Mouse (Mus musculus) hindbrain, embryonic 15.5 days (tissue): ENCODE results near the gene Crtc3. TPM values are rescaled to one million over a fixed set of nuclear protein-coding genes. Genes with fewer than 3 reads are reported as not detected.

ENCODE experiments used
- ATAC-seq: fragments of 200-750 bp; cut with Nextera tagmentation; 2 replicates; pipeline ENCODE4 v1.8.0; 2017; ENCODE audit warnings: low read depth, moderate number of reproducible peaks, moderate TSS enrichment; ENCODE audit not compliant: low FRiP score
- H3K27ac ChIP-seq: fragments of 300-500 bp; sonication (generic); replicated peaks from 2 replicates; pipeline ENCODE4 v1.5.1; 2015; ENCODE audit warnings: mild to moderate bottlenecking, inconsistent platforms
- H3K27me3 ChIP-seq: fragments of 300-500 bp; sonication (generic); 2 replicates; pipeline ENCODE4 v1.6.1; 2015; ENCODE audit warnings: control low read depth, inconsistent platforms
- H3K36me3 ChIP-seq: fragments of 300-500 bp; sonication (generic); 2 replicates; pipeline ENCODE4 v1.6.1; 2015; ENCODE audit warnings: control low read depth, inconsistent platforms
- H3K4me1 ChIP-seq: fragments of 300-500 bp; sonication (generic); replicated peaks from 2 replicates; pipeline ENCODE4 v1.6.1; 2015; ENCODE audit warnings: control low read depth, inconsistent platforms
- H3K4me2 ChIP-seq: fragments of 300-500 bp; sonication (generic); 2 replicates; pipeline ENCODE4 v1.6.1; 2015; ENCODE audit warnings: moderate library complexity, mild to moderate bottlenecking, inconsistent platforms
- H3K4me3 ChIP-seq: fragments of 300-500 bp; sonication (generic); 2 replicates; pipeline ENCODE4 v1.5.1; 2015; ENCODE audit warnings: mild to moderate bottlenecking, inconsistent platforms
- H3K9ac ChIP-seq: fragments of 300-500 bp; sonication (generic); 2 replicates; pipeline ENCODE4 v1.6.1; 2015; ENCODE audit warnings: inconsistent platforms
- H3K9me3 ChIP-seq: fragments of 300-500 bp; sonication (generic); 2 replicates; pipeline ENCODE4 v1.6.1; 2016; ENCODE audit warnings: control low read depth, inconsistent platforms
- WGBS: fragments of 180-500 bp; shearing (Covaris S2); methylation state at CpG from one replicate; pipeline ENCODE4 v1.1.7; 2015; 5-methylcytosine and 5-hydroxymethylcytosine counted together
- polyA plus RNA-seq: library from polyadenylated mRNA; unstranded; fragments of >200 nt; fragmentation: Nextera tagmentation; extraction: Ambion mirVana; gene quantifications from 2 replicates; pipeline ENCODE4 v1.2.1, GENCODE M21; 2015

Crtc3 gene
- polyA plus RNA-seq, 1 experiment from 2014 or later: 17.7 TPM

DNA sequence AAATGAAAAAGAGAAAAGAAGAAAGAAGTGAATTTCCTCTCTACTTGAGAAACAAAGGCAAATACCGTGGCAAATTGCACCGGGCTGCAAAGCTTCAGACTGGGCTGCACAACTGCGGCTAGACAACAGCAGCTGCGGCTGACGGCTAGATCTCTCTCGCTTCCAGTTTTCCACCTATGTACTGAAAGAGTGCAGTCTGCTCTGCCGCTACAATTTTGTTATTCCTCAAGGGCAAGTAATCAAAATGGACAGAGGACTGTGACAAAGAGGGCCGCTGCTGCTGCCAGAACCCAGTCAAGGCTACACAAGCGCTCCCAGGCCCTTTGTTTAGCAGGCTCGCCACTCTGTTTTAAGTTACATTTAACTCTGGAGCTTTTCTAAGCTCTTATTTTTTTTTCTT, 35.6 kb downstream of the Crtc3 start:
- Histone ChIP-seq H3K27me3 (no peaks in the 10 kb centered on the region), H3K9ac (no peak overlapping the region), H3K36me3 (no peaks in the 10 kb centered on the region), H3K9me3 (no peaks in the 10 kb centered on the region), H3K4me3 (no peak overlapping the region), H3K4me1 (peaks cover 57% of the 10 kb centered on the region), H3K27ac (peak overlapping the region; percentile 73), H3K4me2 (no peak overlapping the region)
- WGBS: 38% methylated on average over 10 of the region's 10 CpGs
- ATAC-seq: no peak

DNA sequence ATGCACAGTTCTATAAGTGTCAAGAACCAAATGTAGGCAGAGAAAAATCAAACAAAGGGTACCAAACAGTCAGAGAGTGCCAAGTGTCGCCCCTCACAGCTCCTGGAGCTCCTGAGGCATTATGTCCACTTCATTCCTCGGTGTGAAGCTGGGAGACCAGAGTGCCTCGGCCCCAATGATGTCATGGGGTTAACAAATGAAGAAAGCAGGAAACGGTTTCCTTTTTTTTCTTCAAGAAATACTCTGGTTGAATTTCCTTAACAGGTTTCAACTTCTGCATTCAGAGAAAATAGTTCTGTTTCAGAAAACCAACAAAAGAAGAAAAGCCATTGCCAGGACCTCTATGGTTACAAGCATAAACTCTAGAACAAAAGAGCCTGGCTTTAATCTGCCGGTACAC, 36.4 kb downstream of the Crtc3 start:
- Histone ChIP-seq H3K4me3 (no peak overlapping the region), H3K36me3 (no peaks in the 10 kb centered on the region), H3K27ac (peak overlapping the region; percentile 73), H3K9me3 (no peaks in the 10 kb centered on the region), H3K4me1 (peaks cover 57% of the 10 kb centered on the region), H3K4me2 (no peak overlapping the region), H3K27me3 (no peaks in the 10 kb centered on the region), H3K9ac (no peak overlapping the region)
- WGBS: 37% methylated on average over 5 of the region's 5 CpGs
- ATAC-seq: no peak

DNA sequence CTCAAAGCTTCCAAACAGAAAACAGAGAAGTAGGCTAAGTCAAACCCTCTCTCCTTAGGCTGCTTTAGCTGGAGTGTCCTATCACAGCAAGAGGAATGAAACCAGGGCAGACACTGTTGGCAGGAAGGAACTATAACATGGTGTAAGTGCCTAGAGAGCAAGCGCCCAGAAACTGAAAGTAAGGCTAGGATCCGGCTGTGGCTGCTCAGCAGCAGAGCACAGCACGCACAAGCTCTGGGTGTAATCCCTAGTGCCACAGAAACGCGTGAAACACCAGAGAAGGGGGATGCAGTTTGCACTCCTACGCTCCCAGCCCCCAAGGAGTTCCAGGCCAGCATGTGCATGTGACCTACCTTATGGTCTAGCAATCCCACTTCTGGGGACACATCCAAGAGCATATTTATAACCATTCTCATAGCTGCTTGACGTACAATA, 41.2 kb downstream of the Crtc3 start:
- Histone ChIP-seq H3K4me1 (peaks cover 33% of the 10 kb centered on the region), H3K4me3 (no peak overlapping the region), H3K27ac (peak overlapping the region; percentile 23), H3K27me3 (no peaks in the 10 kb centered on the region), H3K4me2 (no peak overlapping the region), H3K36me3 (no peaks in the 10 kb centered on the region), H3K9me3 (no peaks in the 10 kb centered on the region), H3K9ac (no peak overlapping the region)
- no peak for ATAC-seq
- 70% methylated on average over 7 of the region's 7 CpGs for WGBS

DNA sequence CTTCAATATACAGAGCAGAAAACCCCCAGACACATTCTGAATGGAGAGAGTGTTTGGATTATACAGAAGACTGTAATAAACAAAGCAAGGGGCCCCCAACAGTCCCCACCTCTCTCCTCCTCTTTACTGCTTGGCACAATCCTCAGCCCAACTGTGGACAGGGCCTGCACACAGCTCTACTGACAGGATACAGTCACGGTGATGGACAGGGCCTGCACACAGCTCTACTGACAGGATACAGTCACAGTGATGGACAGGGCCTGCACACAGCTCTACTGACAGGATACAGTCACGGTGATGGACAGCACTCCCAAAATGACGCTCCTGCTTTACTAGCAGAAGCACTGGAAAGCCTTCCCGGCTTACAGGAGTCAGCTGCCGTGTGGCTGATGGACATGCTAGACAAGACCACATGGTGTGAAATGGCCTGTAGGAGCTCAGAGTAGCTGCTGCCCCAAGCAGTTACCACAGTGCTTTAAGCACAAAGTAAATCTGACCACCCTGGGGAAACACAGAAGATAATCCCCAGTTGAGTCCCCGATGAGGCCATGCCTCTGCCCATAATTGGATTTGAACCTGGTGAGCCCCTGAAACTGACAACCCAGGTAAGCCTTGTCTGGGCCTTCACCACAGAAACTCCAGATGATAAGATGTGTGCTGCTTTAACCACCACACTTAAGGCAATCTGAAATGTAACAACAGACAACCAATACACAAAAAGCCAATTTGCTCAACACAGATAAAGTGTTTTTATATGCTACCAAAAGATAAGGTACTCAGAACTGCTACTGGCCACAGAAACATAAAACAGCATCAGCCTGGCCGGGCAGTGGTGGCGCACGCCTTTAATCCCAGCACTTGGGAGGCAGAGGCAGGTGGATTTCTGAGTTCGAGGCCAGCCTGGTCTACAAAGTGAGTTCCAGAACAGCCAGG, 42.3 kb downstream of the Crtc3 start:
- H3K4me3 ChIP-seq: no peak overlapping the region
- no peaks in the 10 kb centered on the region for H3K27me3 ChIP-seq
- H3K9me3 ChIP-seq: no peaks in the 10 kb centered on the region
- peaks cover 36% of the 10 kb centered on the region for H3K4me1 ChIP-seq
- no peak overlapping the region for H3K4me2 ChIP-seq
- no peak overlapping the region for H3K27ac ChIP-seq
- no peaks in the 10 kb centered on the region for H3K36me3 ChIP-seq
- WGBS: 73% methylated on average over 10 of the region's 10 CpGs
- no peak for ATAC-seq
- no peak overlapping the region for H3K9ac ChIP-seq

DNA sequence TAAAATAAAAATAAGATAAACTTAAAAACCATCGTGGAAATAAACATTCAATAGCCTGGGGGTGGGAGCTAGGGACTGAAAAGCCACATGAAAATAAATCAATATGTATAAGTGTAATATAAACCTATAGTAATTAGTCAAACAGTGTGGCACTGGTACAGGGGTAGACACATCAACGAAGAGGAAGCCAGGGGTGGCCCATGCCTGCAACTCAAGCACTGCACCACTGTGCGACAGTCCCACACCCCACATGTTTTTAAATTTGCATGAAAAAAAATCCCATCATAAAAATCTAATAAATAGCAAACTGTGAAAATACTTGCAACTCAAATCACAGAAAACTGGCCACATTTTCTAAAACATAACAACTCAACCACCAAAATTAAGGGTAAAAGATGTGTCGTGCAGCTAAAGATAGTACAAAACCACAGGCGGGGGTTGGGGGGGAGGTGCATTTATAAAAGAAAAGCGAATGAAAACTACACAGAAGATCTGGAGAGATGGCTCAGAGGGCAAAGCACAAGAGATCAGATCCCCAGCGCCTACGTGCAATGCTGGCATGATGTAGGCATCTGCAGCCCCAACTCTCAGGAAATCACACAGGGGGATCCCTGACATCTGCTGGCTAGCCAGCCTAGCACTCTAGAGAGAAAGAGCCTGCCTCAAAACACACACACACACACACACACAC, 45.6 kb downstream of the Crtc3 start:
- no peaks in the 10 kb centered on the region for H3K36me3 ChIP-seq
- no peak overlapping the region for H3K9ac ChIP-seq
- H3K9me3 ChIP-seq: no peaks in the 10 kb centered on the region
- H3K4me3 ChIP-seq: no peak overlapping the region
- no peak overlapping the region for H3K27ac ChIP-seq
- H3K27me3 ChIP-seq: no peaks in the 10 kb centered on the region
- H3K4me1 ChIP-seq: peaks cover 52% of the 10 kb centered on the region
- H3K4me2 ChIP-seq: no peak overlapping the region
- ATAC-seq: no peak
- 68% methylated on average over 8 of the region's 8 CpGs for WGBS

DNA sequence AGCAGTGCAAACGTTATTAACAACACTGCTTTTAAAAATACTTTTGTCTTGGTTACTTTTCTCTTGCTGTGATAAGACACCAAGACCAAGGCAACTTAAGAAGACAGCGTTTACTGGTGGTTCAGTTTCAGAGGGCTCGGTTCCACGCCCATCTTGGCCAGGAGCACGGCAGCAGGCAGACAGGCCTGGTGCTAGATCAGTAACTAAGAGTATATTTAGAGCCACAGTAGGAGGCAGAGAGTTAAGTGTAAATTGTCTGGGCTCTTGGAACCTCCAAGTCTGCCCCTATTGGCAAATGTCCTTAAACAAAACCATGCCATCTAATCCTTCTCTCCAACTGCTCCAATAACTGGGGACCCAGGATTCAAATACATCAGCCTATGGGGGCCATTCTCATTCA, 46.1 kb downstream of the Crtc3 start:
- no peak overlapping the region for H3K4me2 ChIP-seq
- H3K36me3 ChIP-seq: no peaks in the 10 kb centered on the region
- H3K4me3 ChIP-seq: no peak overlapping the region
- H3K27me3 ChIP-seq: no peaks in the 10 kb centered on the region
- H3K4me1 ChIP-seq: peaks cover 46% of the 10 kb centered on the region
- 66% methylated on average over 5 of the region's 5 CpGs for WGBS
- no peak overlapping the region for H3K9ac ChIP-seq
- no peak overlapping the region for H3K27ac ChIP-seq
- no peaks in the 10 kb centered on the region for H3K9me3 ChIP-seq
- no peak for ATAC-seq

DNA sequence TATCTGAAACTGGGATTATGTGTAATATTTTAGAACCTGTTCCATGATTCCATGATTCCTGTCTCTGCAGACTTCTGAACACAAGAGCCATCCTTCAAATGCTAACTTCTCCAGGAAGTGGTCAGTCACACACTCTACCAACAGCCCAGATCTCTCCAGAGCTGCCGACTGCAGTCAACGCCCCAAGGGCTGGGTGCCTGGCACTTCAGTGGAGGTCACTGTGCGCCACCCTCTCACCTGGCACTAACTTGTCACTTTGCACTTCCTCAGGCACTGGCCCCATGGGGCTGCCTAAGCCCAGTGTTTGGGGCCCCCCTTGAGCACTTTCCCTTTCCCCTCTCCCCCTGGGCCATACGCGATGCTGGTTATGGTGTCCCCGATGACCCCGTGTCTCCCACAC, 46.8 kb downstream of the Crtc3 start:
- H3K36me3 ChIP-seq: no peaks in the 10 kb centered on the region

DNA sequence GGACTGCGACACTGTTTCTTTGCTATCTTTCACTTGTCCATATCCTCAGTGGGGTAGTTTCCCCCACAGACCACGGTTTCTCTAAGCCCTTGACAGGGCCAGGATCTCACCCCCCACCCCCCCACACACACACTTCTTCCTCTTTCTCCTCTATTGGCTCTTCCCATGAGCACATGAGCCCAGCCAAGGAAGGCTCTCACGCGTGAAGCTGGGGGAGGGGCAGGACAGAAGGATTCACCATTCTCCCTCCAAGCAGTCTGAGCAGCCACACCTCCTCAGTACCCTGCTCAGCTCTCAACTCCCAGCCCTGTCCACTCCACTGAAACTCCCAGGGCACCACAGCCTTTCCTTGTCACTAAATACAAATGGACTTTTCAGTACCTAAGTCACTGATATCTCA, 47.2 kb downstream of the Crtc3 start:
- H3K9me3 ChIP-seq: no peaks in the 10 kb centered on the region
- H3K27ac ChIP-seq: no peak overlapping the region
- no peak overlapping the region for H3K4me3 ChIP-seq
- H3K4me1 ChIP-seq: peaks cover 51% of the 10 kb centered on the region
- H3K9ac ChIP-seq: no peak overlapping the region
- no peak overlapping the region for H3K4me2 ChIP-seq
- peak; percentile 33; the same call in 1 of the 2 replicates for ATAC-seq
- WGBS: 18% methylated on average over 4 of the region's 4 CpGs
- no peaks in the 10 kb centered on the region for H3K36me3 ChIP-seq
- no peaks in the 10 kb centered on the region for H3K27me3 ChIP-seq

More for the DNA sequence above, 46.8 kb downstream of the Crtc3 start:
- Histone ChIP-seq H3K4me2 (no peak overlapping the region), H3K27me3 (no peaks in the 10 kb centered on the region), H3K4me1 (peaks cover 47% of the 10 kb centered on the region), H3K9ac (no peak overlapping the region), H3K27ac (no peak overlapping the region), H3K4me3 (no peak overlapping the region), H3K9me3 (no peaks in the 10 kb centered on the region)
- WGBS: 86% methylated on average over 7 of the region's 7 CpGs
- ATAC-seq: no peak

DNA sequence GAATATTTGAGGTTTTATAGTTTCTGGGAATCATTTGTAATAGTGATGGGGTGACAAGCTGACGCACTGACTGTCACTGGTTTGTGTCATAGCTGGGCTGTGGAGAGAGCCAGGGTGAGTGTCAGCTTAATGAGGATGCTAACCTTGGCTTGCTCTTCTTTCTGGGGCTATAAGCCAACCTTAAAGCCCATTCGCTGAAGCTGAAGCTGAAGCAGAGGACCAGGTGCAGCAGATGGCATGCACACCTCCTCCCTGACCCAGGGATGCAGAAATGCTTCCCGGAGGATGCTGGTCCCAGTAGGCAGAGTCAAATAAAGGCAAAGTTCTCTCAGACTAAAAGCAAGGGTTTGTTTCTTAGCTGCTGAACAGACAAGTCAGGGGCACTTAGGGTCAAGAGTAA, 48.7 kb downstream of the Crtc3 start:
- H3K36me3 ChIP-seq: no peaks in the 10 kb centered on the region
- no peaks in the 10 kb centered on the region for H3K27me3 ChIP-seq
- H3K9me3 ChIP-seq: no peaks in the 10 kb centered on the region
- H3K4me3 ChIP-seq: no peak overlapping the region
- WGBS: 64% methylated on average over 3 of the region's 3 CpGs
- peaks cover 60% of the 10 kb centered on the region for H3K4me1 ChIP-seq
- H3K9ac ChIP-seq: no peak overlapping the region
- ATAC-seq: no peak
- H3K27ac ChIP-seq: no peak overlapping the region
- H3K4me2 ChIP-seq: no peak overlapping the region

DNA sequence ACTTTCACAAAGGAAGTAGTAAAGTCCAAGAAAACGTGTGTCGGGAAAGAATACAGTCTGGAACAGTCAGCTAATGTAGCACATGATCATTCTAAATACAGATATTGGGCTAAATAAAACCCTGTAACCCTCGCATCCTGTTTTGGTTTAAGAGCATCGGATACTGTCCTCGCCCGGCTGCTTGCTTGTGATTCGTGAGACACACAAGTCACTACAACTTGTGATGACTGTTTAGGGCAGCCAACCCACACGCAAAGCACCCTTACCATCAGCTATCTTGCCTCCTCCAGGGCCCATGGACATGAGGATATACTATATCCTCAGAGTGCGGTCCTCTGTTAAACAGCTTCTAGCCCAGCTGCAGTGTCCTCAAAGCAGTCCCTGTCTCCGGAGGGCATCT, 50.2 kb downstream of the Crtc3 start:
- H3K4me3 ChIP-seq: no peak overlapping the region
- ATAC-seq: no peak
- H3K9me3 ChIP-seq: no peaks in the 10 kb centered on the region
- H3K4me2 ChIP-seq: no peak overlapping the region
- no peaks in the 10 kb centered on the region for H3K36me3 ChIP-seq
- H3K4me1 ChIP-seq: peaks cover 62% of the 10 kb centered on the region
- 80% methylated on average over 10 of the region's 10 CpGs for WGBS
- H3K9ac ChIP-seq: no peak overlapping the region
- no peak overlapping the region for H3K27ac ChIP-seq
- H3K27me3 ChIP-seq: no peaks in the 10 kb centered on the region

DNA sequence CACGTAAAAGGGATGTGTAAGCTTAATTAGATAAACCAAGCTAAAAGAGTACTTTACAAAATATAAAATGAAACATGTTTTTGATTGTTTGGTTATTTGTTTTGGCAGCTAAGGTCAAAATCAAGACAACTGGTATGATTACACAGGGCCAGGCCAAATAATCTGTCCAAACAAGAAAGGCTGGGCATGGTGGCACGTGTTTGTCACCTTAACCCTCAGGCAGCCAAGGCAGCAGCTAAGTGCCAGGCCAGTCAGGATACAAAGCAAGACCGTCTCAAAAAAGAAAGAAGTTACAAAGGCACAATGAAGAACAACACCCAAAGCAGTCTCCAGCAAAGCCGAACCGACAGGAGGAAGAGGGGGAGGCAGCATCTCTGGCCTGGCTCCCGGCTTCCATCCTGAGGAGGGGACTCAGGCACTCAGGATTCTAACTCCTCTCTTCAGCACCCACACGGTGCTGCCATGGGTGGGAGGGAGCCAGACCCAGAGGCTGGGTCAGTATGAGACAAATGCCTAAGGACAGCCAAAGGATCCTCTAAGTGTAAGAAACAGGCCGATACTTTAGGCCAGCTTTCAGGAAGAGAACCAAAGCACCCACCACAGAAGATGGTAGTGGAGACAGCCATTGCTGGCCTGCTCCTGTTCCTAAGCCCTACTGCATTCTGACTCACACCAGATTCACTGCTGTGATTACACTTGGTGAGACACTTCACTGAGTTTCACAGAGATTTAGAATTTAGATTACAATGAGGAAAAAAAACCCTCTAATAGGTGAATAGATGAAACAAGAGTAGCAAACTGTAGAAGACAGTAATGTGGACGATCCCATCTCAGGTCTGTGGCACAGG, 51.5 kb downstream of the Crtc3 start:
- H3K27me3 ChIP-seq: no peaks in the 10 kb centered on the region
- peaks cover 52% of the 10 kb centered on the region for H3K4me1 ChIP-seq
- 52% methylated on average over 9 of the region's 9 CpGs for WGBS
- H3K4me2 ChIP-seq: no peak overlapping the region
- H3K27ac ChIP-seq: 0 out of 2 replicates have a peak overlapping the region, but pooled peaks have one; percentile 49
- no peak for ATAC-seq
- no peaks in the 10 kb centered on the region for H3K36me3 ChIP-seq
- H3K4me3 ChIP-seq: no peak overlapping the region
- no peak overlapping the region for H3K9ac ChIP-seq
- H3K9me3 ChIP-seq: no peaks in the 10 kb centered on the region
